Mouse (Mus musculus): Measurements from ENCODE around the gene Fam57b.

Fam57b gene

GRCm38 (mm10) chr7:126798127-126799049 is 920 bp downstream of the Fam57b start:
- DNase-seq (ENCODE audit: low read depth, low spot score), result no peak

GRCm38 (mm10) chr7:126799050-126799467 is 1.6 kb downstream of the Fam57b start:
- peak; percentile 79 for DNase-seq (ENCODE audit: low read depth, low spot score)

GRCm38 (mm10) chr7:126799468-126800268 is 2.2 kb downstream of the Fam57b start:
- no peak for DNase-seq (ENCODE audit: low read depth, low spot score)

DNA sequence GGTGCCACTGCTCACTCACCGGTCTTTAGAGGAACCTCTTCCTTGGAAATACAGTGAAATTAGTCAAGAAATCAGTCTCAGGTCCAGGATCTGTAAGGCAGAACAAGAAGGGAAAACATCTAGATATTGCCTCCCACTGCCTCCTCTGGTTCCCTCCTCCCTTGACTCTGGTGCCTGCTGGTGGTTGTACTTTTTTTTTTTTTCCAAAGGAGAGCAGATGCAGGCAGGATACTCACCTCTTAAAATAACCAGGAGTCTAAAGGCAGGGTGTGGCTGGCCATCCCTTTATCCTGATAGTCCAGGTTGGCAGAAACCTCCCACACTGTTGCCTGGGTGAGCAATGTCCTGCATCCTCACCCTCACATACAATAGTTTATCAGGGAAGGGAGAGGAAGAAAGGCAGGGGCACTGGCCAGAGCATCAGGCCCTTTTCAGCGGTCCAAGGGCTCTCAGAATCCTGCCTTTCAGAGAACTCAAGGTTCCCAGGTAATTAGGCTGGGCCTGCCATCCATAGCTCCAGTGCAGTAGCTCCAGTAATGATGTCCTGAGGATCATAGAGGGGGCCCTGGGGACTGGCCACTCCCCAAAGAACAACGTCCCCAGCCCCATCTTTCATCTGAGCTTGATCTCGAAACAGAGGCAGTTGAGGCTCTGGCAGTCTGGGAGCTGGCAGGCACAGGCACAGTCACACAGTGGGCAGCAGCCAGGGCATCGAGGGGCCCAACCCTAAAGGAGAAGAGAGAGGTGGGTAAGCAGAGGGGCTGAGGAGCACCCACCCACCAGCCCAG is 3.0 kb downstream of the Fam57b start:
- no peak for DNase-seq (ENCODE audit: low read depth, low spot score)

- DNase-seq (ENCODE audit: low read depth, low spot score), result no peak
These were observed 3.6 kb downstream of the Fam57b start for GRCm38 (mm10) chr7:126801057-126801422.

DNA sequence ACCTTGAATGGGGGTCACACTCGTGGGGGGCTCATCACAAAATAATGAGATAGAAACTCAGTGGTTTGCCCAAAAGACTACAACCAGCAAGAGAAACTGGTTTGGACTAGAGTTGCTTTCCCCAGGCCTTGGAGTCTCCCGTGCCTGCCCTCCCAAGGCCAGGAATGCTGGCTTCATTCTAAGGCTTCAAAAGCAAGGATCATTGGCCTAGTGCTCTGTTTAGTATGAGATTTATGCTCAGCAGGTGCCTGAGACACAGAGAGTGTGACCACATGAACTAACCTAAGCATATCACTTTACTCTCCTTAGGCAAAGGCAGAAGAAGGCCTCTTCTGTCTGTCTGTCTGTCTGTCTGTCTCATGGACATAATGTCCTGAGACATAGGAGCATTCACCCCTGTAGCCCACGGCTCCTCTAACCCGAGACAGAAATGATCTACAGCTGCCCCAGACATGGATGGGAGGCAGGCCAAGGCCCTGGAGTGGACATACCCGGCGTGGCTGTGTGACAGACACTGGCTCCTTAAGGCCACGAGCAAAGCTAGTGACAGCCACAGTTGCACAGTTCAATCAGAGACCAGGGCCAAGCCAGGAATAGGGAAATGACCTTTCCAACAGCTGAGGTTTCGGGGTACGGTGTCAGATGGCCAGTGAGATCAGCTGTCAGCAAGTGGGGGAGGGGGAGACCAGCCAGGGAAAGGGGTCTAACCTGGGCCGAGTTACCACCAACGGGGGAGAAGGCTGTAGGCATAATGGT is 4.8 kb downstream of the Fam57b start:
- no peak for DNase-seq (ENCODE audit: low read depth, low spot score)

DNA sequence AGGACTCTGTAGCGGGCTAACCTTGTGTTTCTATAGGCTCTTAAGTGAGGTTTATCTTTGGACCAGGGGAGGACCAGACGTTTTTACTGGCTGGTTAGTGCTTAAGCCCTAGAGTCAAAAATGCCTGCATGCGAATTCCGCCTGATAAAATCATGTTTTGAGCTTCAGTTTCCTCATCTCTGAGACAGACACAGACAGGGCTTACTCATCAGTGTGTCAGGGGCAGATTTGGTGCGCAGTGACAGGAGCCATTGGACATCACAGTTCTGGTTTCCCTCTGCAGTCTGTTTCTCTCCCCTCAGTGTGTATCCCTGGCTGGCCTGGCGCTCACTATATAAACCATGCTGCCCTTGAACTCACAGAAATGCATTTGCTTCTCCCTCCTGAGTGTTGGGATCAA is 5.7 kb downstream of the Fam57b start:
- DNase-seq (ENCODE audit: low read depth, low spot score), result no peak

GRCm38 (mm10) chr7:126803751-126804150 is 6.3 kb downstream of the Fam57b start:
- no peak for DNase-seq (ENCODE audit: low read depth, low spot score)

- no peak for DNase-seq (ENCODE audit: low read depth, low spot score)
These were observed 9.5 kb downstream of the Fam57b start for GRCm38 (mm10) chr7:126806956-126807355.

- no peak for DNase-seq (ENCODE audit: low read depth, low spot score)
These were observed 9.9 kb downstream of the Fam57b start for GRCm38 (mm10) chr7:126807405-126807804.

GRCm38 (mm10) chr7:126808703-126809455 is 11.4 kb downstream of the Fam57b start:
- DNase-seq (ENCODE audit: low read depth, low spot score), result peak; percentile 61

- DNase-seq (ENCODE audit: low read depth, low spot score), result no peak
These were observed 12.4 kb downstream of the Fam57b start for GRCm38 (mm10) chr7:126809723-126810369.

DNA sequence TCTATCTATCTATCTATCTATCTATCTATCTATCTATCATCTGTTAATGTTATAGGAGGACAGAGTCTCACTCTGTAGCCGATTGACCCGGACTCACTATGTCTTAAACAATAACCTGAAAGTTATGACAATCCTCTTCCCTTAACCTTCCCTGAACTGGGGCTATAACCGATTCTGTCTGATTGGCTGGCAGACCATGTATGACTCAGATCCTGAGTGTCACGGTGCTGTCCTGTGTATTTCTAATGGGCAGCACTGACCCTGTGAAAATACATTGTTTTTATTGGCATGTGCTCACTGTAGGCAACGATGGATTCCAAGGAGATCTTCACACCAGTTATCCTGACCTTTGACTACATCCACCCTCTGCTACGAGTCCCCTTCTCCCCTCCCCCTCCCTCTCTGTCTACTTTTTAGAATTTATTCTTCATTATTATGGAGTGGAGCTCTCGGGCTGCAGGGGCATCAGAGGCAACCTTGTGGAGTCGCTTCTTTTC is 18.3 kb downstream of the Fam57b start:
- DNase-seq (ENCODE audit: low read depth, low spot score), result no peak

DNA sequence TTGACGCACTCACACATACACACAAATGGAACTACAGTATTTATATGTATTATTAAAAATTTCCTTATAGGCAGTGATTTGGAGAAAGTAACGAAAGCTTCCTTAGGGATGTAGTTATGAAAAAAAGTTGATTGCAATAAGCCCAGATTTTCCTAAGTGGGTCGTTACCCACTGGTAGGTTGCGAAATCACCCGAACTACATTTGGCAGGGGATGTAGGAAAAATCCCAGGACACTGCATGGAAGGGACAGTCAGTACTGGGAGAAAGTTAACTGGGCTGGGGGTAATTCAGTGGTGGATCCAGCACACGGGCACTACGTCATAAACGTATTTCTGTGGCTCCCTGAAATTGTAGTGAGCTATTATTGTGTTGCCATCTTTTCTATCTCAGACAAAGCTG is 19.0 kb downstream of the Fam57b start:
- DNase-seq (ENCODE audit: low read depth, low spot score), result no peak

DNA sequence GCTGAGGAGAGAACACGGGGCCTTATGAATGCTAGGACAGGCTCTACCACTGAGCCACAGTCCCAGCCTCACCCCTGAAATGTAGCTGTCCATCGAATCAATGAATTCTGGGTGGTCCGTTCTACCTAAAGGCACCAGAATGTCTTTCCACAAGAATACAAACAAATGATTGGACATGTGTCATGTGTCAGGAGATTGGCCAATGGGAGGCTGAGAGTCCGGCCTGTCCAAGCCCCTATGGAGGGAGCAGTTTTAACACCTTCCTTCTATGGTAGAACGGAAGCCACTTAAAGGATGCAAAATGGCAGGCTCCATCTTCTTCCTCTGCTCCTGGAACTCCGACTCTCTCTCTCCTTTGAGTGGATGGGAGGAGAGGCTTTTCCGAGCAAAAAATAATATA is 20.1 kb downstream of the Fam57b start:
- no peak for DNase-seq (ENCODE audit: low read depth, low spot score)

DNA sequence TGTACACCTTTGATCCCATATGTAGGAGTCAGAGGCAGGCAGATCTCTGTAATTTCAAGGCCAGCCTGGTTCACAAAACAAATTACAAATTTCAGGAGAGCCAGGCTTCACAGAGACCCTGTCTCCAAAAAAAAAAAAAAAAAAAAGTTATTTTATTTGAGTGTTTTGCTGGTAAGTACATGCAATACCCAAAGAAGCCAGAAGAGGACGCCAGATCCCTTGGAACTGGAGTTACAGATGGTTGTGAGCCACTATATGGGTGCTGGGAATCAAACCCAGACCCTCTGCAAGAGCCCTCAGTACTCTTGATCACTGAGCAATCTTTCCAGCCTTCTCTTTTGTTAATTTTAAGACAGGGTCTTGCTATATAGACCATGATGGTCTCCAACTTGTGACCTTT is 21.4 kb downstream of the Fam57b start:
- no peak for DNase-seq (ENCODE audit: low read depth, low spot score)

GRCm38 (mm10) chr7:126821835-126822511 is 24.5 kb downstream of the Fam57b start:
- peak; percentile 63 for DNase-seq (ENCODE audit: low read depth, low spot score)

- no peak for DNase-seq (ENCODE audit: low read depth, low spot score)
These were observed 25.3 kb downstream of the Fam57b start for GRCm38 (mm10) chr7:126822741-126823140.

- no peak for DNase-seq (ENCODE audit: low read depth, low spot score)
These were observed 25.8 kb downstream of the Fam57b start for GRCm38 (mm10) chr7:126823202-126823711.

All from c-Kit-negative CD71-positive TER-119-positive erythroid progenitor cells, embryonic 14.5 days (primary cell).